Mouse (Mus musculus) thymus, adult 2 months (tissue): Measurements from ENCODE around the gene Homer2.

Experiments
- CTCF ChIP-seq: fragments of 200-500 bp; IDR thresholded peaks from 2 replicates; pipeline ENCODE4 v1.5.1; 2012; ENCODE audit warnings: mild to moderate bottlenecking, control low read depth, low read length, moderate library complexity, borderline replicate concordance; ENCODE audit not compliant: control insufficient read depth, poor library complexity, insufficient read depth; ENCODE audit errors: extremely low read depth
- POLR2A ChIP-seq: fragments of 200-500 bp; IDR thresholded peaks from 2 replicates; pipeline ENCODE4 v1.6.1; 2012; ENCODE audit warnings: mild to moderate bottlenecking, low read length, control low read depth, moderate library complexity; ENCODE audit not compliant: control insufficient read depth, poor library complexity, insufficient read depth; ENCODE audit errors: extremely low read depth

GRCm38 (mm10) chr7:81571941-81572441 is 135.3 kb downstream of the Homer2 start:
- TF ChIP-seq CTCF = no peak
- no peak for TF ChIP-seq POLR2A
